Mouse (Mus musculus): ENCODE measurements at regions not wholly inside any gene's neighbourhood (a gene's known extent, or its start where the extent isn't known, plus 50 kb on each side); places are given as distances from the start of the nearest gene placed in this dataset.

- TF ChIP-seq CTCF (IDR thresholded peaks at IDR 0.05; ENCODE audit: insufficient read depth, low read length) (no peak), POLR2A (IDR thresholded peaks at IDR 0.05; ENCODE audit: borderline replicate concordance, extremely low read depth, low read depth, low read length) (no peak)
These were observed 721.1 kb downstream of the Nr2f2 start for GRCm38 (mm10) chr7:69645449-69645848.

Data from lung, adult 2 months (tissue).